Mouse (Mus musculus) lung, postnatal 4 days (tissue): ENCODE data around the gene Tha1.
A peak's percentile ranks its signal among the peaks of the same experiment; 100 is the strongest.

Source experiments
- DNase-seq, 2 experiments: peaks; one replicate each; pipeline ENCODE4 v3.0.0; 2021

The Tha1 gene

DNA sequence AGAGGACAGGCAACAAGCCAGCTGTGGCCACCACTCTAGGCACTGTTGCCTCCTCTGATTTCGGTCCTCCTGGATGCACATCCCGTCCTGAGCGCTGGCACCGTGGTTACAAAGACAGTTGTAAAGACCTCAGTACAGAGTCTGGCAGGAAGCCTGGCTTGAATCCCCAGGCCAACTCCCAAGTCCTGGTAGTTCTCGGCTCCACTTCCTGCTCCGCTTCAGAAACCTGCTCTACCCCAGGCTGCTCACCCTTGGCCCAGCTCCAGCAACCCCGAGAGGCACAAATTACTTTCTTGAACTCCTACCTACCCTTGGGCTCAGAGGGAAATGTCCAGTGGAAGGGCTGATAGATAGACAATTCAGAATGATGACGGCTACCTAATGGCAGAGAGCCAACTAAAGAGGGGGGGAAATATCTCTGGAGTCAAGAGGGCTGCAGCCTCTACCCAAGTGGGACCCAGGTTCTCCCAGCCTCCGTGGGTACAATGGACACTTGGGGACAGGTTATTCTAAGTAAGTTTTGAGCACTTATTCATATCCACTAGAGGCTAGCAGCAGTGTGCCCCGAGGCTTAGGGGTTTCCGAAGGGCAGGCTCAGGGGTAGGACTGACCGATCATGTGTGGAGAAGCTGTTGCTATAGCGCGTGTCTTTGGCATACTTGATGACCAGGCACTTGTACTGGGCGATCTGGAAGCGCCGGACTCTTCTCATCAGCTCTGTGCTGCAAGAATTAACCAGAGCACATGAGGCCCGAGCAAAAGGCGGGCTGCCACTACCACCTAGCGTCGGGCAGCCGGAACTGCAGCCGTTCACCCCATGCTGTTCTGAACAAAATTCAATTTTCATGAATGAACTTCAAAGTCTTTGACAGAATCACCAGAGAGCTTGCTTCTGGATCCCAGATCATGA is 49.0 kb downstream of the Tha1 start:
- peak; percentile 86 to 89 for DNase-seq

DNA sequence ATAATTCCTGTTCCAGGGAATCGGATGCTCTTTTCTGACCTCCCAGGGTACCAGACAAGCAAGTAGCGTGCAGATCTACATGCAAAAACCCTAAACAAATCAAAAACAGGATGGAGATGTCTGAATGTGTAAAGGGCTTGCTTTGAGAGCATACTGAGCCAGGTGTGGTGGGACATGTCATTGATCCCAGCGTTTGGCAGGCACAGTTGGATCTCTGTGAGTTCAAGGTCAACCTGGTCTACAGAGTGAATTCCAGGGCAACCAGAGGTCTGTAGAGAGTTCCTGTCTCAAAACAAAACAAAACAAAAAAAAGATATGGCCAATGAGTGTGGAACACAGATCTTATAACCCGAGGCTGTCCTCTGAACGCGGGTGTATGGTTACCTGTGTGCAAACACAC is 49.9 kb downstream of the Tha1 start:
- peak in 1 of 2 experiments; percentile 3 for DNase-seq

DNA sequence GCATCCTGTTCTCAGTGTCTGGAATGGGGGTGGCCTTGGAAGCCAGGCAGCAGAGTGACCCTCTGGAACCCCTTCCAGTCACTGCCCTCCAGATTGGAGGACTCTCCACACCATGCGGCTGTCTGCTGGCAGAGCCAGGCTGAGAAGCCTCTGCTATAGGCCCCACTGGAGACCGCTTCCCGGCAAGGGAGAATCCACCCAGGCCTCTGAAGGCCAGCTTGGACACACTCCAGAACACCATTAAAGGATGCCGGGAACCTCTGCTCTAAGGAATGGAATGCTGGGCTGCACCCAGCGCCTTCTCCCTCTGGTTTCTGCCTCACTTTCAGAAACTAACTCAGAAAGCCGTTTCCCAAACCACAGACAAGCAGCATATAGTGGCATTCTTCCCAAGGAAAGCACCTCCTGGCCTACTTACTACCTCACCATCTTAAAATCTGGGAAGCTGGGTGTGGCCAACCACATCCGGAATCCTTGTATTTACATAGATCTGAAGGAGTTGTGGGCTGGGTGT is 50.5 kb downstream of the Tha1 start:
- DNase-seq: peak; percentile 48 to 65

- peak in 1 of 2 experiments; percentile 5 for DNase-seq
Measured at GRCm38 (mm10) chr11:117821868-117822267, 51.4 kb downstream of the Tha1 start.

GRCm38 (mm10) chr11:117820173-117820572 is 53.1 kb downstream of the Tha1 start:
- no peak for DNase-seq

- no peak for DNase-seq
Measured at GRCm38 (mm10) chr11:117819095-117819494, 54.2 kb downstream of the Tha1 start.
